Mouse (Mus musculus) lung, embryonic 16.5 days (tissue): Measurements from ENCODE around the gene Gm20390. TPM values are rescaled to one million over a fixed set of nuclear protein-coding genes. Genes with fewer than 3 reads are reported as not detected.

ENCODE experiments used
- ATAC-seq: fragments of 200-750 bp; cut with Nextera tagmentation; 2 replicates; pipeline ENCODE4 v1.8.0; 2017; ENCODE audit warnings: low read depth, mild to moderate bottlenecking, moderate library complexity
- H3K27ac ChIP-seq: fragments of 300-500 bp; sonication (generic); 2 replicates; pipeline ENCODE4 v1.5.1; 2014; ENCODE audit warnings: mild to moderate bottlenecking, control low read depth, low read length
- H3K27me3 ChIP-seq: fragments of 300-500 bp; sonication (generic); 2 replicates; pipeline ENCODE4 v1.6.1; 2014; ENCODE audit warnings: low read depth, low read length, mixed read lengths; ENCODE audit not compliant: control insufficient read depth, insufficient read depth
- H3K36me3 ChIP-seq: fragments of 300-500 bp; sonication (generic); 2 replicates; pipeline ENCODE4 v1.6.1; 2014; ENCODE audit warnings: low read length; ENCODE audit not compliant: control insufficient read depth, insufficient read depth
- H3K4me1 ChIP-seq: fragments of 300-500 bp; sonication (generic); replicated peaks from 2 replicates; pipeline ENCODE4 v1.6.1; 2014; ENCODE audit warnings: low read length, mixed read lengths; ENCODE audit not compliant: control insufficient read depth, insufficient read depth
- H3K4me2 ChIP-seq: fragments of 300-500 bp; sonication (generic); 2 replicates; pipeline ENCODE4 v1.6.1; 2014; ENCODE audit warnings: low read depth, low read length, control low read depth
- H3K4me3 ChIP-seq: fragments of 300-500 bp; sonication (generic); 2 replicates; pipeline ENCODE4 v1.5.1; 2014; ENCODE audit warnings: mild to moderate bottlenecking, low read length, control low read depth
- H3K9ac ChIP-seq: fragments of 300-500 bp; sonication (generic); 2 replicates; pipeline ENCODE4 v1.6.1; 2014; ENCODE audit warnings: low read length, control low read depth
- H3K9me3 ChIP-seq: fragments of 300-500 bp; sonication (generic); 2 replicates; pipeline ENCODE4 v1.6.1; 2016; ENCODE audit warnings: low read length; ENCODE audit not compliant: control insufficient read depth
- WGBS: fragments of 180-500 bp; shearing (Covaris S2); extraction: QIAGEN DNeasy Blood & Tissue Kit; methylation state at CpG from one replicate; pipeline ENCODE4 v1.1.7; 2014; 5-methylcytosine and 5-hydroxymethylcytosine counted together
- polyA plus RNA-seq: library from polyadenylated mRNA; unstranded; fragments of >200 nt; fragmentation: Nextera tagmentation; extraction: Ambion mirVana; gene quantifications from 2 replicates; pipeline ENCODE4 v1.2.1, GENCODE M21; 2015

Gene Gm20390
- polyA plus RNA-seq, 1 experiment from 2014 or later, result 314 TPM

DNA sequence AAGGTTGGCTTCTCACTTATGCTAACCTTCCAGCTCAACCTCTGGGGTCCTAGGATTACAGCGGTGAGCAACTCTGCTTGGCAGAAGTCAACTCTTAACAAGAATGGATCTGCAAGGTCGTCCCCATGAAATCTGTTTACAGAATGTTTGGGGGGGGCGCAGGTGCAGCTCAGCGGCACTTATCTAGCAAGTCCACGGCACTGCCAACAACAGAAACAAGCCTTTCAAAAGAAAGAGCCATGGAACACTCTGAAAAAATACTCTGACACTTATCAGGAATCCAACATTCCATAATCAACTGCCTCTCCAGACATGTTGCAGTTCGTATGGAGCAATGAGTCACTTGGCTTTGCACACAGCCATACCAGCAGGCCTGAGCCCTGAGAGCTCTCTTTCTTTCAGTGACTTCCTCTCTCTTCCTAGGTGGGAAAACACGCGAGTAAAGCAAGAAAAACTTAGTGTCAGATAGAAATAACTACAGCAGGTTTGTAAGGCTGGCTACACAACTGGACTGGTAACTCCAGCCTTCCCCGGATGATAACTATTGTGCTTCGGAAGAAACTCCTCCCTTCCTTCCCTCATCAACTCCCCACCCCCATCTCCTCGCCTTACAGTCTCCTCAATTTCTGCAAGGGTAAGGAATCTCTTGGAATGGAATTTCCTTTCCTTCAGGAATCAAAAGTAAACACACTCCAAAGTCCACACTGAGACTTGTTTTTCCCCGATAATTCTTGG lies 20.4 kb upstream of the Gm20390 start:
- 28% methylated on average over 12 of the region's 12 CpGs for WGBS
- H3K27me3 ChIP-seq, result no peaks in the 10 kb centered on the region
- no peak overlapping the region for H3K4me3 ChIP-seq
- no peaks in the 10 kb centered on the region for H3K36me3 ChIP-seq
- H3K9ac ChIP-seq, result no peak overlapping the region
- peaks cover 8% of the 10 kb centered on the region for H3K4me1 ChIP-seq
- ATAC-seq, result peak; percentile 74
- H3K9me3 ChIP-seq, result no peaks in the 10 kb centered on the region
- peak overlapping the region; percentile 30 for H3K4me2 ChIP-seq
- peak overlapping the region; percentile 82 for H3K27ac ChIP-seq

DNA sequence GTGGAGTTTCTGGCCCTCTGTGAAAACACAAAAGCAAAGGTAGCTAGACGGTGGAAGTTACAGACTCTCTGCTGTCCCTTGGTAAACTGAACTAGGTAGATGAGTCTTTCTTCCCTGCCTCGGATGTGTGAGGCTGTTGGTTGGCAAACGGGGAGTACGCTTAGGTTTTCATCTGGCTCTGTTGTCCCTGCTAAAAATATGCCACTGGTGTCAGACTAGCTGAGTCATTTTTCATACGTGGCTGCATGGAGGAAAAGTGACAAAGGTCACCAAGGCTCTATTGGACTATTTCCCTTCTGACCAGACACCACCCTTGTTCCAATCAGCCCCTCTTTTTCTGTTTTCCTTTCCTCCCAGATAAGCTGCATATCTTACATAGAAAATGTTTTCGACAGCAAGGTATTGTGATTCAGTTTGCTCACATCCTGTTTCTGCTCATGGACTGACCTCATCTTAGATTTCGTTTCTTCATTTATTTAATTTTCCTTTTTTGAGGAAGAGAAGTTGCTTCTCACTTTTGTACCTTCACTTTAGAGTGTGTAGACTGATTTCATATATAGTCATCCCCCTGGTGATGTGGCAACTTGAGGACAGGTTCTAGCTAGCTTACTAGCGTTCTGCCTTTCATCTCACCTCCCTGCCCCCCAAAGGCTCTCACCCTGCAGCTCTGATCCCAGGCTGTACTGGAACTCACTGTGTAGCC lies 19.7 kb upstream of the Gm20390 start:
- no peaks in the 10 kb centered on the region for H3K36me3 ChIP-seq
- peaks cover 8% of the 10 kb centered on the region for H3K4me1 ChIP-seq
- peak overlapping the region; percentile 82 for H3K27ac ChIP-seq
- H3K4me3 ChIP-seq, result no peak overlapping the region
- ATAC-seq, result no peak
- H3K9me3 ChIP-seq, result no peaks in the 10 kb centered on the region
- H3K4me2 ChIP-seq, result no peak overlapping the region
- H3K27me3 ChIP-seq, result no peaks in the 10 kb centered on the region
- H3K9ac ChIP-seq, result no peak overlapping the region
- WGBS, result 49% methylated on average over 8 of the region's 8 CpGs

DNA sequence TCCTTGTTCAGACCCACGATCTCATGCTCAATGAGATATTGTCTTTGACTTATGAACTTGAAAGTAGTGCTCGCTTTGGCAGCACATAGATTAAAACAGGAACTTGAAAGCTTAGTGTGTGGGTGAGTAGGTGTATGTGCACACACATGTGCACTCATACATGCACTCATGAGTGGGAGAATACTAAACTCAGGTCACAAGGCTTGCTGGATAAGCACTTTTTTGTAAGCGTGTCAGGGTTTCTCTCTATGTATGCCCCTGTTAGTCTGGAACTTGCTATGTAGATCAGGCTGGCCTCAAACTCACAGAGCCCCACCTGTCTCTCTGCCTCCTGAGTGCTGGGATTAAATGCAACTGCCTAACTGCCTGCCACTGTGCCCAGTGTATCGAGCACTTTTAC lies 18.9 kb upstream of the Gm20390 start:
- no peak overlapping the region for H3K9ac ChIP-seq
- no peak overlapping the region for H3K4me2 ChIP-seq
- 80% methylated on average over 4 of the region's 4 CpGs for WGBS
- ATAC-seq, result no peak
- no peak overlapping the region for H3K4me3 ChIP-seq
- H3K27me3 ChIP-seq, result no peaks in the 10 kb centered on the region
- peaks cover 8% of the 10 kb centered on the region for H3K4me1 ChIP-seq
- no peaks in the 10 kb centered on the region for H3K36me3 ChIP-seq
- H3K9me3 ChIP-seq, result no peaks in the 10 kb centered on the region
- H3K27ac ChIP-seq, result peak overlapping the region; percentile 82; the same call in 1 of the 2 replicates

DNA sequence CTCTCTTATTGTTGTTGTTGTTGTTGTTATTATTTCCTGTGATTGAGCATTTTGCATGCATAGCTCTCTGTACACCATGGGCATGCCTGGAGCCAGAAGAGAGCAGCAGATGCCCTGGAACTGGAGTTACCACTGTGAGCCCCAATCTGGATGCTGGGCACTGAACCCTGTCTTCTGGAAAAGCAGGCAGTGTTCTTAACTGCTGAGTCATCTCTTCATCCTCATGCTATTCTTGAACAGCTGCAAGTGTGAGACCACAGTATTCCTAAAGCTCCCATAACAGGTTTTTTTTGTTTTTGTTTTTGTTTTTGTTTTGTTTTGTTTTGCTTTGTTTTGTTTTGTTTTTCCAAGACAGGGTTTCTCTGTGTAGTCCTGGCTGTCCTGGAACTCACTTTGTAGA lies 18.2 kb upstream of the Gm20390 start:
- Histone ChIP-seq H3K27ac (no peak overlapping the region), H3K9me3 (no peaks in the 10 kb centered on the region), H3K4me1 (peaks cover 8% of the 10 kb centered on the region), H3K9ac (no peak overlapping the region), H3K36me3 (no peaks in the 10 kb centered on the region), H3K27me3 (no peaks in the 10 kb centered on the region), H3K4me3 (no peak overlapping the region), H3K4me2 (no peak overlapping the region)
- no peak for ATAC-seq

DNA sequence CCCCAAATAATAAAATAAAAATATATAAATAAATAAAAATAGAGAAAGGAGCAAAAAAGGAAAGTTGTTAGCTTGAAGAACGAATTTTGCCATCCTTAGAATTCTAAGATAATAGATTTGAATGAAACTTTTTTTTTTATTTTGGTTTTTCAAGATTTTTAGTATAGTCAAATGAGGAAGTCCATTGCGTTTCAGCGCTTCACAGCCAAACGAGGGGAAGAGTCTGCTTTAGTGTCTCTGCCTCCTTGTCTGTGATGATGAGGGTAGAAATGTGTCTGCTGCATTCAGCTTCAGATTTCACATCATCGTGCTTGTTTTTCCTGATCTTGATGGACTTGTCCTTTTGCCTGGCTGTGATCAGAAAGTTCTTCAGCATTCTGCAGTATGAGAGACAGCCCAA lies 17.2 kb upstream of the Gm20390 start:
- Histone ChIP-seq H3K4me3 (no peak overlapping the region), H3K36me3 (no peaks in the 10 kb centered on the region), H3K9me3 (no peaks in the 10 kb centered on the region), H3K9ac (no peak overlapping the region), H3K27me3 (no peaks in the 10 kb centered on the region), H3K4me1 (peaks cover 8% of the 10 kb centered on the region), H3K4me2 (no peak overlapping the region), H3K27ac (no peak overlapping the region)
- 83% methylated on average over 5 of the region's 5 CpGs for WGBS
- no peak for ATAC-seq

DNA sequence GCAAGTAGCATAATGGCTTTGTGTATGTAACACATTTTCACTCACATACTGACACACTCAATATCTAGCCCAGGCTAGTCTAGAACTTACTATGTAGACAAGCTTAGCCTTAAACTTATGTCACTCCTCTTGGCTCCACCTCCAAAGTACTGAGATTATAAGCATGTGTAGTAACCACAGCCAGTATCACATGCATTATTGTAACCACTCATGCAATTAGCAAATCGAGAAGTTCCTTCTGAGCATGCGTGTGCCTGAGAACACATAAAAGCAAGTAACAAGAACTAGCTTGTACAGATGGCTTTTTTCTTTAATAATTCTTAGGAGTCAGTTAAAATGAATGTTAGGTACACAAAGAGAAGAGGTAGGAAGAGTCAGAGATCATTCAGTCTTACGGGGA lies 16.5 kb upstream of the Gm20390 start:
- 89% methylated on average over 3 of the region's 3 CpGs for WGBS
- no peak for ATAC-seq

DNA sequence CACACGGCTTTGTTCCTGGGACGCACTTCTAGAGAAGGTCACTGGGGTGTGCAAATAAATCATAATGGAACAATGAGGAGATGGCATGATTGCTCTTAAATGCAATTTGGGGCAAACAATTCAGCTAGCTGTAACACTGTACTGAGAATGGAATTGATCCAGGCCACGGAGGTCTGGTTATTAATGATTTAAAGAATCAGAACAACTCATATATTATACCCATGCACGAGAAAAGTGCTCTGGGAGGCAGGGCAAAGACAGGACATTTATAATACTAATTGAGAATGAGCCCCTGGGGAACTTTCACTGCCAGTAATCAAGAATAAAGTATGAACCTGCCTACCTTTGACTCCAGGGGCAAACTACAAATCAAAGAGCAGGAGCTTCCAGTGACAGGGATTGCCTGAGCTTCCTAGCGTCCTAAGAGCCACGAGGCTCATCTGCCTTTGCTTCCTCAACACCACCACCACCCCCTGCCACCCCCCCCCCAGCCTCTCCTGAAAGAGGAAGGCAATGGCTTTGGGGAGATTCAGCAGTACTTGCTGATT lies 11.5 kb upstream of the Gm20390 start:
- no peaks in the 10 kb centered on the region for H3K27me3 ChIP-seq
- H3K9ac ChIP-seq, result no peak overlapping the region
- 39% methylated on average over 6 of the region's 6 CpGs for WGBS
- no peaks in the 10 kb centered on the region for H3K9me3 ChIP-seq
- H3K4me1 ChIP-seq, result no peaks in the 10 kb centered on the region
- H3K36me3 ChIP-seq, result no peaks in the 10 kb centered on the region
- no peak overlapping the region for H3K27ac ChIP-seq
- H3K4me2 ChIP-seq, result no peak overlapping the region
- H3K4me3 ChIP-seq, result no peak overlapping the region
- ATAC-seq, result no peak

More for the DNA sequence above, 16.5 kb upstream of the Gm20390 start:
- H3K4me3 ChIP-seq, result no peak overlapping the region
- H3K4me1 ChIP-seq, result peaks cover 8% of the 10 kb centered on the region
- no peak overlapping the region for H3K4me2 ChIP-seq
- no peaks in the 10 kb centered on the region for H3K36me3 ChIP-seq
- H3K27ac ChIP-seq, result no peak overlapping the region
- no peak overlapping the region for H3K9ac ChIP-seq
- H3K27me3 ChIP-seq, result no peaks in the 10 kb centered on the region
- H3K9me3 ChIP-seq, result no peaks in the 10 kb centered on the region

DNA sequence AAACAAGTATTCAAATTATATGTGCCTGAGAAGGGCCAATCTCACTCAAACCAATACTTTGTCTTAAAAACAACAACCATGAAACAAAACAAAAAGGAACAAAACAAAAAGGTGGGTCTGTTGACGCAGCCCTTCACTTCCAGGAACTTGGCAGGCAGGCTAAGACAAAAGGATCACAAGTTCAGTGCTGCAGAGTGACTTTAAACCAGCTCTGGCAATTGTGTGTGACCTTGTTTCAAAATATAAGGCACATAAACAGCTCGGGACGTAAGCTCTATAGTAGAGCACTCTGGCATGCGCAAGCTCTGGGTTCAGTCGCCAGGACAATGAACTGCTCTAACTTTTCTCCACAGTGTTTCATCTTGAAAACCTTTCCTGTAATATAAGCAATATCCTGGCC lies 4.9 kb upstream of the Gm20390 start:
- Histone ChIP-seq H3K27me3 (no peaks in the 10 kb centered on the region), H3K27ac (no peak overlapping the region), H3K9me3 (no peaks in the 10 kb centered on the region), H3K4me3 (no peak overlapping the region), H3K9ac (no peak overlapping the region), H3K36me3 (no peaks in the 10 kb centered on the region), H3K4me1 (peaks cover 3% of the 10 kb centered on the region; the same call in 1 of the 2 replicates), H3K4me2 (no peak overlapping the region)
- ATAC-seq, result no peak
- WGBS, result 85% methylated on average over 5 of the region's 5 CpGs

DNA sequence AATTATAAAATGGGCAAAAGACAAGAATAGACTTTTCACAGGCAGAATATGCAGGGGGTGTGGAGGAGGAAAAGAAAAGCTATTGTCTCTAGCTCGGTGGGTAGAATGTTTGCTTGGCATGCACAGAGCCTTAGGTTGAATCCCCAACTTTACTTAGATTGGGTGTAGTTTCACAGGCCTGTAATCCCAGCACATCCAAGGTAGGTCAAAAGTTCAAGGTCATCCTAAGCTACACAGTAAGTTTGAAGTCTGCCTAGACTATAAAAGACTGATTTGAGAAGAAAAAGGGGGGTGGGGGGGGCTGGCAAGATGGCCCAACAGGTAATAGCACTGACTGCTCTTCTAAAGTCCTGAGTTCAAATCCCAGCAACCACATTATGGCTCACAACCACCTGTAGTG lies 1.7 kb upstream of the Gm20390 start:
- peaks cover 9% of the 10 kb centered on the region for H3K36me3 ChIP-seq
- no peak for ATAC-seq
- WGBS, result 71% methylated on average over 1 of the region's 1 CpGs
- H3K9me3 ChIP-seq, result no peaks in the 10 kb centered on the region
- H3K9ac ChIP-seq, result no peak overlapping the region
- no peak overlapping the region for H3K4me3 ChIP-seq
- no peak overlapping the region for H3K4me2 ChIP-seq
- H3K4me1 ChIP-seq, result peaks cover 6% of the 10 kb centered on the region
- no peaks in the 10 kb centered on the region for H3K27me3 ChIP-seq
- H3K27ac ChIP-seq, result no peak overlapping the region
